Mouse (Mus musculus) intestine, postnatal 0 days (tissue): ENCODE data around the gene Gm9922. TPM values are rescaled to one million over a fixed set of nuclear protein-coding genes. Genes with fewer than 3 reads are reported as not detected.

Experiments
- ATAC-seq: fragments of 200-750 bp; cut with Nextera tagmentation; 2 replicates; pipeline ENCODE4 v1.8.0; 2017; ENCODE audit warnings: mild to moderate bottlenecking, moderate TSS enrichment, moderate library complexity
- H3K27ac ChIP-seq: fragments of 300-500 bp; sonication (generic); 2 replicates; pipeline ENCODE4 v1.5.1; 2014; ENCODE audit warnings: mild to moderate bottlenecking, low read depth, low read length, moderate library complexity
- H3K27me3 ChIP-seq: fragments of 300-500 bp; sonication (generic); replicated peaks from 2 replicates; pipeline ENCODE4 v1.6.1; 2014; ENCODE audit warnings: low read length, mixed read lengths; ENCODE audit not compliant: control insufficient read depth, insufficient read depth
- H3K36me3 ChIP-seq: fragments of 300-500 bp; sonication (generic); 2 replicates; pipeline ENCODE4 v1.6.1; 2014; ENCODE audit warnings: mild to moderate bottlenecking, moderate library complexity; ENCODE audit not compliant: control insufficient read depth, insufficient read depth
- H3K4me1 ChIP-seq: fragments of 300-500 bp; sonication (generic); replicated peaks from 2 replicates; pipeline ENCODE4 v1.6.1; 2014; ENCODE audit warnings: antibody characterized with exemption, low read length, mixed read lengths; ENCODE audit not compliant: control insufficient read depth, insufficient read depth
- H3K4me2 ChIP-seq: fragments of 300-500 bp; sonication (generic); replicated peaks from 2 replicates; pipeline ENCODE4 v1.6.1; 2014; ENCODE audit warnings: low read depth, mild to moderate bottlenecking, moderate library complexity
- H3K4me3 ChIP-seq: fragments of 300-500 bp; sonication (generic); 2 replicates; pipeline ENCODE4 v1.5.1; 2014; ENCODE audit warnings: low read depth, low read length
- H3K9ac ChIP-seq: fragments of 300-500 bp; sonication (generic); 2 replicates; pipeline ENCODE4 v1.6.1; 2014; ENCODE audit warnings: mild to moderate bottlenecking, low read depth, low read length
- H3K9me3 ChIP-seq: fragments of 300-500 bp; sonication (generic); 2 replicates; pipeline ENCODE4 v1.6.1; 2016; ENCODE audit warnings: mixed run types; ENCODE audit not compliant: control insufficient read depth
- CTCF ChIP-seq: sonication (generic); IDR thresholded peaks from 2 replicates; pipeline ENCODE4 v1.5.1; 2016; ENCODE audit warnings: low read depth, mild to moderate bottlenecking, control low read depth, antibody characterized with exemption, moderate library complexity
- WGBS: fragments of 180-500 bp; shearing (Covaris S2); extraction: QIAGEN DNeasy Blood & Tissue Kit; methylation state at CpG from one replicate; pipeline ENCODE4 v1.1.7; 2014; 5-methylcytosine and 5-hydroxymethylcytosine counted together
- polyA plus RNA-seq: library from polyadenylated mRNA; unstranded; fragments of >200 nt; fragmentation: Nextera tagmentation; extraction: Ambion mirVana; gene quantifications from 2 replicates; pipeline ENCODE4 v1.2.1, GENCODE M21; 2015

The Gm9922 gene
- polyA plus RNA-seq, 1 experiment from 2014 or later, result 0.93 TPM

GRCm38 (mm10) chr14:101771336-101771735, 41.7 kb upstream of the Gm9922 start:
- H3K9me3 ChIP-seq, result no peaks in the 10 kb centered on the region
- H3K27me3 ChIP-seq, result no peaks in the 10 kb centered on the region
- no peak overlapping the region for H3K27ac ChIP-seq
- 78% methylated on average over 5 of the region's 5 CpGs for whole genome bisulfite sequencing
- H3K36me3 ChIP-seq, result no peaks in the 10 kb centered on the region
- H3K4me3 ChIP-seq, result no peak overlapping the region
- H3K4me1 ChIP-seq, result no peaks in the 10 kb centered on the region
- H3K9ac ChIP-seq, result no peak overlapping the region
- no peak for ATAC-seq
- H3K4me2 ChIP-seq, result no peak overlapping the region
- no peak for TF ChIP-seq CTCF

GRCm38 (mm10) chr14:101763762-101764295, 34.2 kb upstream of the Gm9922 start:
- 24% methylated on average over 3 of the region's 3 CpGs for WGBS
- H3K27ac ChIP-seq, result no peak overlapping the region
- H3K4me2 ChIP-seq, result no peak overlapping the region
- no peaks in the 10 kb centered on the region for H3K9me3 ChIP-seq
- no peak overlapping the region for H3K4me3 ChIP-seq
- no peaks in the 10 kb centered on the region for H3K36me3 ChIP-seq
- no peak for ATAC-seq
- no peaks in the 10 kb centered on the region for H3K4me1 ChIP-seq
- no peaks in the 10 kb centered on the region for H3K27me3 ChIP-seq
- no peak overlapping the region for H3K9ac ChIP-seq
- no peak for TF ChIP-seq CTCF

- no peaks in the 10 kb centered on the region for H3K4me1 ChIP-seq
- 31% methylated on average over 1 of the region's 1 CpGs for WGBS
- no peaks in the 10 kb centered on the region for H3K9me3 ChIP-seq
- no peak for ATAC-seq
- H3K36me3 ChIP-seq, result no peaks in the 10 kb centered on the region
- TF ChIP-seq CTCF, result peak; percentile 64
- no peak overlapping the region for H3K9ac ChIP-seq
- H3K4me3 ChIP-seq, result no peak overlapping the region
- no peaks in the 10 kb centered on the region for H3K27me3 ChIP-seq
- no peak overlapping the region for H3K4me2 ChIP-seq
- no peak overlapping the region for H3K27ac ChIP-seq
These were observed 32.7 kb upstream of the Gm9922 start for GRCm38 (mm10) chr14:101762267-101762666.

GRCm38 (mm10) chr14:101755425-101755824, 25.8 kb upstream of the Gm9922 start:
- Histone ChIP-seq H3K4me3 (no peak overlapping the region), H3K9ac (no peak overlapping the region), H3K9me3 (no peaks in the 10 kb centered on the region), H3K36me3 (no peaks in the 10 kb centered on the region), H3K27me3 (no peaks in the 10 kb centered on the region), H3K4me2 (no peak overlapping the region), H3K27ac (no peak overlapping the region), H3K4me1 (no peaks in the 10 kb centered on the region)
- 62% methylated on average over 4 of the region's 4 CpGs for WGBS
- no peak for TF ChIP-seq CTCF
- ATAC-seq, result no peak

GRCm38 (mm10) chr14:101750910-101751309, 21.3 kb upstream of the Gm9922 start:
- Histone ChIP-seq H3K4me3 (no peak overlapping the region), H3K4me2 (no peak overlapping the region), H3K9me3 (no peaks in the 10 kb centered on the region), H3K27ac (no peak overlapping the region), H3K36me3 (no peaks in the 10 kb centered on the region), H3K4me1 (no peaks in the 10 kb centered on the region), H3K9ac (no peak overlapping the region), H3K27me3 (no peaks in the 10 kb centered on the region)
- TF ChIP-seq CTCF, result no peak
- ATAC-seq, result no peak
- 76% methylated on average over 4 of the region's 4 CpGs for WGBS

GRCm38 (mm10) chr14:101748436-101748835, 18.8 kb upstream of the Gm9922 start:
- Histone ChIP-seq H3K27ac (no peak overlapping the region), H3K9me3 (no peaks in the 10 kb centered on the region), H3K27me3 (no peaks in the 10 kb centered on the region), H3K36me3 (no peaks in the 10 kb centered on the region), H3K4me1 (no peaks in the 10 kb centered on the region), H3K4me2 (no peak overlapping the region), H3K9ac (no peak overlapping the region), H3K4me3 (no peak overlapping the region)
- WGBS, result 71% methylated on average over 7 of the region's 7 CpGs
- no peak for ATAC-seq
- TF ChIP-seq CTCF, result no peak

- no peaks in the 10 kb centered on the region for H3K4me1 ChIP-seq
- H3K9ac ChIP-seq, result no peak overlapping the region
- H3K27ac ChIP-seq, result no peak overlapping the region
- H3K4me2 ChIP-seq, result no peak overlapping the region
- H3K9me3 ChIP-seq, result no peaks in the 10 kb centered on the region
- TF ChIP-seq CTCF, result no peak
- ATAC-seq, result no peak
- WGBS, result 93% methylated on average over 11 of the region's 11 CpGs
- H3K27me3 ChIP-seq, result no peaks in the 10 kb centered on the region
- no peak overlapping the region for H3K4me3 ChIP-seq
- H3K36me3 ChIP-seq, result no peaks in the 10 kb centered on the region
These were observed 18.2 kb upstream of the Gm9922 start for GRCm38 (mm10) chr14:101747811-101748210.
